Mouse (Mus musculus): ENCODE results near the gene Ercc8. TPM values are rescaled to one million over a fixed set of nuclear protein-coding genes. Genes with fewer than 3 reads are reported as not detected.

Ercc8 gene
- polyA plus RNA-seq, 1 experiment from 2014 or later, result 18.2 TPM

DNA sequence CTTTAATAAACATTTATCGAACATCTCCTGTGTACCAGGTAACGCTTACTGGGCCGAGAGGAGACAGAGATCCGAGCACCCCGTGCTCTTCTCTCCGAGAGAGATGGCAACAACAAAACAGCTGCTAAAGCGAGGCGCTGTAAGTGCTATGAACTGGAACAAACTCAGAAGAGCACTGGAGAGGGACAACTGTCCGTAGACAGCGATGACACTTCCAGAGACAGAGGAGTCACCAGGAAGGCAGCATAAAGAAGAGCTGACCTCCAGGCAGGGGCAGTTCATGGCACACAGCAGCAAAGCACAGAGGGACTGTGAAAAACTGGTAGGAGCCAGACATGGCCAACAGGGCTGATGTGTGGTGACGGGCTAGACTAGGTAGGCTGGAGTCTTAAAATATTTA, 34.4 kb upstream of the Ercc8 start:
- H3K9ac ChIP-seq (replicated peaks; ENCODE audit: low read depth, low read length), result no peak overlapping the region
- H3K4me3 ChIP-seq (ENCODE audit: low read depth, low read length), result no peak overlapping the region
- no peak overlapping the region for H3K4me2 ChIP-seq (replicated peaks; ENCODE audit: low read depth, low read length)
- H3K27ac ChIP-seq (ENCODE audit: low read length), result no peak overlapping the region
- ATAC-seq (ENCODE audit: insufficient number of reproducible peaks, insufficient read depth, low FRiP score, low read depth), result no peak
- H3K36me3 ChIP-seq (ENCODE audit: control insufficient read depth, insufficient read depth, low read length), result no peaks in the 10 kb centered on the region
- 80% methylated on average over 11 of the region's 11 CpGs for WGBS
- no peaks in the 10 kb centered on the region for H3K27me3 ChIP-seq (ENCODE audit: control insufficient read depth, insufficient read depth, low read length)
- no peaks in the 10 kb centered on the region for H3K4me1 ChIP-seq (ENCODE audit: control insufficient read depth, insufficient read depth, low read length)
- no peaks in the 10 kb centered on the region for H3K9me3 ChIP-seq (ENCODE audit: control insufficient read depth, low read depth, low read length)

GRCm38 (mm10) chr13:108126246-108126645, 32.3 kb upstream of the Ercc8 start:
- Histone ChIP-seq H3K27ac (ENCODE audit: low read length) (no peak overlapping the region), H3K4me1 (ENCODE audit: control insufficient read depth, insufficient read depth, low read length) (no peaks in the 10 kb centered on the region), H3K27me3 (ENCODE audit: control insufficient read depth, insufficient read depth, low read length) (no peaks in the 10 kb centered on the region), H3K4me3 (ENCODE audit: low read depth, low read length) (no peak overlapping the region), H3K9ac (replicated peaks; ENCODE audit: low read depth, low read length) (no peak overlapping the region), H3K4me2 (replicated peaks; ENCODE audit: low read depth, low read length) (no peak overlapping the region), H3K36me3 (ENCODE audit: control insufficient read depth, insufficient read depth, low read length) (no peaks in the 10 kb centered on the region), H3K9me3 (ENCODE audit: control insufficient read depth, low read depth, low read length) (no peaks in the 10 kb centered on the region)
- 87% methylated on average over 2 of the region's 2 CpGs for WGBS
- no peak for ATAC-seq (ENCODE audit: insufficient number of reproducible peaks, insufficient read depth, low FRiP score, low read depth)

DNA sequence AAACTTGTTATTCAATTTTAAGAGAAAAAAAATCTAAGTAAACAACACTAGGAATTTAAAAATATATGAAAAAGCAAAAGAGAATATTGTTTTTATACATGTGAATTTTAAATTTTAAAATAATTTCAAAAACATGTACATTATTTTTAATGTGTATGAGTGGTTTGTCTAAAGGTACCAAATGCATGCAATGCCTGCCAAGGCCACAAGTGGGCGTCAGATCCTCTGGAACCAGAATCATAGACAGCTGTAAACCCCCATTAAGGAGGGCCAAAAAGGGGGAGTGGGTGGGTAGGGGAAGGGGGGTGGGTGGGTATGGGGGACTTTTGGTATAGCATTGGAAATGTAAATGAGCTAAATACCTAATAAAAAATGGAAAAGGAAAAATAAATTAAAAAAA, 31.4 kb upstream of the Ercc8 start:
- H3K27ac ChIP-seq (ENCODE audit: low read length), result no peak overlapping the region
- H3K4me3 ChIP-seq (ENCODE audit: low read depth, low read length), result no peak overlapping the region
- 7% methylated on average over 1 of the region's 1 CpGs for WGBS
- H3K4me2 ChIP-seq (replicated peaks; ENCODE audit: low read depth, low read length), result no peak overlapping the region
- no peaks in the 10 kb centered on the region for H3K36me3 ChIP-seq (ENCODE audit: control insufficient read depth, insufficient read depth, low read length)
- no peak for ATAC-seq (ENCODE audit: insufficient number of reproducible peaks, insufficient read depth, low FRiP score, low read depth)
- H3K9ac ChIP-seq (replicated peaks; ENCODE audit: low read depth, low read length), result no peak overlapping the region
- no peaks in the 10 kb centered on the region for H3K9me3 ChIP-seq (ENCODE audit: control insufficient read depth, low read depth, low read length)
- no peaks in the 10 kb centered on the region for H3K4me1 ChIP-seq (ENCODE audit: control insufficient read depth, insufficient read depth, low read length)
- no peaks in the 10 kb centered on the region for H3K27me3 ChIP-seq (ENCODE audit: control insufficient read depth, insufficient read depth, low read length)

- no peak overlapping the region for H3K4me3 ChIP-seq (ENCODE audit: low read depth, low read length)
- H3K36me3 ChIP-seq (ENCODE audit: control insufficient read depth, insufficient read depth, low read length), result no peaks in the 10 kb centered on the region
- no peaks in the 10 kb centered on the region for H3K4me1 ChIP-seq (ENCODE audit: control insufficient read depth, insufficient read depth, low read length)
- no peak overlapping the region for H3K9ac ChIP-seq (replicated peaks; ENCODE audit: low read depth, low read length)
- H3K9me3 ChIP-seq (ENCODE audit: control insufficient read depth, low read depth, low read length), result no peaks in the 10 kb centered on the region
- no peak overlapping the region for H3K4me2 ChIP-seq (replicated peaks; ENCODE audit: low read depth, low read length)
- WGBS, result 33% methylated on average over 1 of the region's 1 CpGs
- H3K27me3 ChIP-seq (ENCODE audit: control insufficient read depth, insufficient read depth, low read length), result no peaks in the 10 kb centered on the region
- no peak for ATAC-seq (ENCODE audit: insufficient number of reproducible peaks, insufficient read depth, low FRiP score, low read depth)
- H3K27ac ChIP-seq (ENCODE audit: low read length), result no peak overlapping the region
Observed at GRCm38 (mm10) chr13:108127883-108128282, 30.6 kb upstream of the Ercc8 start.

DNA sequence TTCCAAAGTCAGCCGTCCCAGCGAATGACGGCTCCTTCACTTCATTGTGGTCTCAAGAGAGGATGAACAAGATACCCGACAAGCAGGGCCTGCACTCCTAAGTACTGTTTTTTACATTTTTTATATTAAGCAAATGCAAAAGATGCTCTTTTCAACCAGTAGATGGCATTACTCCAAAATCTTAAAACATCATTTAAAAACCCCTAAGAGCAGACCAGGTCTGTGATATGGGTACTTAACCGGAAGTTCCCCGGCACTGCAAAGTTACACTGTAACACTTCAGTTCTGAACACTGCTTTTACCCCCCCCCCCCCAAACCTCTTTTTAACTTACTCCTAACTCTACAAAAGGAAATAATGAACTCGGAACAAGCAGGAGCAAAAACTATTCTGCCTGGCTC, 29.5 kb upstream of the Ercc8 start:
- no peaks in the 10 kb centered on the region for H3K36me3 ChIP-seq (ENCODE audit: control insufficient read depth, insufficient read depth, low read length)
- WGBS, result 68% methylated on average over 7 of the region's 7 CpGs
- ATAC-seq (ENCODE audit: insufficient number of reproducible peaks, insufficient read depth, low FRiP score, low read depth), result no peak
- H3K4me1 ChIP-seq (ENCODE audit: control insufficient read depth, insufficient read depth, low read length), result no peaks in the 10 kb centered on the region
- no peaks in the 10 kb centered on the region for H3K27me3 ChIP-seq (ENCODE audit: control insufficient read depth, insufficient read depth, low read length)
- no peaks in the 10 kb centered on the region for H3K9me3 ChIP-seq (ENCODE audit: control insufficient read depth, low read depth, low read length)
- no peak overlapping the region for H3K4me2 ChIP-seq (replicated peaks; ENCODE audit: low read depth, low read length)
- no peak overlapping the region for H3K27ac ChIP-seq (ENCODE audit: low read length)
- H3K9ac ChIP-seq (replicated peaks; ENCODE audit: low read depth, low read length), result no peak overlapping the region
- H3K4me3 ChIP-seq (ENCODE audit: low read depth, low read length), result no peak overlapping the region

DNA sequence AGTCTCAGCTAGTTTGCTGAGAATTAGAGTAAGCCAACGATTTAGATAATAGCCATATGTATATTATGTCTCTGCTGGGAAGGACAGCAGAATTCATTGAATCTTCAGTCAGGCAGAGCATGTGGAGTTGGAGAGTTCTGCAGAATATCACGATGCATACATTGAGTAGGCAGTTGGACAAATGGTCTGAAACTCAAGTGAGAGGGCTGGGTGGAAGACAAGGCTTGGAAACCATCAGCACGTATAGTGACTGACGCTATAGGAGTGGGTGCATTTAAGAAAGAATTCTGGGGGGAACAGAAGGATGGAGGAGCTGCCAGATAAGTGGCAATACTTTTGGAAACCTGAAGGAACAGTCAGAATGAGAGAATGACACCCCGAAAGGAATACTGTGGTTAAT, 27.8 kb upstream of the Ercc8 start:
- Histone ChIP-seq H3K27ac (ENCODE audit: low read length) (no peak overlapping the region), H3K36me3 (ENCODE audit: control insufficient read depth, insufficient read depth, low read length) (no peaks in the 10 kb centered on the region)

DNA sequence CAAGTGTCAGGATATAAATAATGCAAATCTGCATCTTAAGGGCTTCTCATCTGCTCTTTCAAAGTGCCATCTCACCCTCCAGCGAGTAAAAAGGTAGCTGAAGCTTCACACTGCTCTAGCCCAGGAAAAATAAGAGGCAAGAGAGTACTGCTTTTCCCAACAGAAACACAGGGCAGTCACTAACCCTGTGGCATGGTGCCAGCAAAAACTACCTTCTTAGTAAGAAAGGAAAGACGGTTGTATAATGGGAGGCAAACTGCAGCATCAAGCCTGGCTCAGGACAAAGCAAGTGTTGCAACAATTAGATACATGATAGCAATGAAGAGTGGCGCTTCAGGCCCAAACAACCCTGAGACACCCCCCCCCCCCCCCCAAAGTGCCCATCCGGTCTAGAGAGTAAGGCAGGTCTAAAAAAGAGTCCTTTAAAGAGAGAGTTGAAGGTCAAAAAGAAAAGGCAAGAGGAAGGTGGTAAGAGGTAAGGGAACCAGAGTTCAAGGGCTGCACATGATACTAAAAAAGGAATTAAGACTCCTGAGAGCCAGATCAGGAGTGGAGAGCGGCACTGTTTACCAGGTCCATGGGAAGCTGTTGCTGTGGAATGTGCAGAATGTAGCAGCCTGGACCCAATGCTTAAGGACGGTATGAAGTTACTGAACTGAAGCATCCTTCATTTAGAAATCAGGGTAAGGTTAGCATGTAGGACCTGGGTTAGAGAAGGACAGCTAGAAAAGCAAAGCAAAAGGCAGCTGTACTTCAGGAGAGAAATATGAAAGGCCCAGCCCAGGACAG, 26.3 kb upstream of the Ercc8 start:
- H3K27ac ChIP-seq (ENCODE audit: low read length), result no peak overlapping the region

More for the DNA sequence above, 27.8 kb upstream of the Ercc8 start:
- ATAC-seq (ENCODE audit: insufficient number of reproducible peaks, insufficient read depth, low FRiP score, low read depth), result no peak
- H3K27me3 ChIP-seq (ENCODE audit: control insufficient read depth, insufficient read depth, low read length), result no peaks in the 10 kb centered on the region
- H3K4me2 ChIP-seq (replicated peaks; ENCODE audit: low read depth, low read length), result no peak overlapping the region
- no peak overlapping the region for H3K4me3 ChIP-seq (ENCODE audit: low read depth, low read length)
- no peaks in the 10 kb centered on the region for H3K4me1 ChIP-seq (ENCODE audit: control insufficient read depth, insufficient read depth, low read length)
- 89% methylated on average over 5 of the region's 5 CpGs for WGBS
- H3K9ac ChIP-seq (replicated peaks; ENCODE audit: low read depth, low read length), result no peak overlapping the region
- no peaks in the 10 kb centered on the region for H3K9me3 ChIP-seq (ENCODE audit: control insufficient read depth, low read depth, low read length)

GRCm38 (mm10) chr13:108135617-108136016, 22.9 kb upstream of the Ercc8 start:
- Histone ChIP-seq H3K4me2 (replicated peaks; ENCODE audit: low read depth, low read length) (no peak overlapping the region), H3K27ac (ENCODE audit: low read length) (no peak overlapping the region), H3K4me1 (ENCODE audit: control insufficient read depth, insufficient read depth, low read length) (no peaks in the 10 kb centered on the region), H3K36me3 (ENCODE audit: control insufficient read depth, insufficient read depth, low read length) (no peaks in the 10 kb centered on the region), H3K9me3 (ENCODE audit: control insufficient read depth, low read depth, low read length) (no peaks in the 10 kb centered on the region), H3K4me3 (ENCODE audit: low read depth, low read length) (no peak overlapping the region), H3K27me3 (ENCODE audit: control insufficient read depth, insufficient read depth, low read length) (no peaks in the 10 kb centered on the region), H3K9ac (replicated peaks; ENCODE audit: low read depth, low read length) (no peak overlapping the region)
- no peak for ATAC-seq (ENCODE audit: insufficient number of reproducible peaks, insufficient read depth, low FRiP score, low read depth)
- WGBS, result 85% methylated on average over 6 of the region's 6 CpGs

More for the DNA sequence above, 26.3 kb upstream of the Ercc8 start:
- Histone ChIP-seq H3K4me1 (ENCODE audit: control insufficient read depth, insufficient read depth, low read length) (no peaks in the 10 kb centered on the region), H3K36me3 (ENCODE audit: control insufficient read depth, insufficient read depth, low read length) (no peaks in the 10 kb centered on the region), H3K9me3 (ENCODE audit: control insufficient read depth, low read depth, low read length) (no peaks in the 10 kb centered on the region), H3K4me2 (replicated peaks; ENCODE audit: low read depth, low read length) (no peak overlapping the region), H3K4me3 (ENCODE audit: low read depth, low read length) (no peak overlapping the region), H3K9ac (replicated peaks; ENCODE audit: low read depth, low read length) (no peak overlapping the region), H3K27me3 (ENCODE audit: control insufficient read depth, insufficient read depth, low read length) (no peaks in the 10 kb centered on the region)
- no peak for ATAC-seq (ENCODE audit: insufficient number of reproducible peaks, insufficient read depth, low FRiP score, low read depth)
- WGBS, result 44% methylated on average over 6 of the region's 6 CpGs
